Mouse (Mus musculus): Measurements from ENCODE around the gene Enox1.

DNA sequence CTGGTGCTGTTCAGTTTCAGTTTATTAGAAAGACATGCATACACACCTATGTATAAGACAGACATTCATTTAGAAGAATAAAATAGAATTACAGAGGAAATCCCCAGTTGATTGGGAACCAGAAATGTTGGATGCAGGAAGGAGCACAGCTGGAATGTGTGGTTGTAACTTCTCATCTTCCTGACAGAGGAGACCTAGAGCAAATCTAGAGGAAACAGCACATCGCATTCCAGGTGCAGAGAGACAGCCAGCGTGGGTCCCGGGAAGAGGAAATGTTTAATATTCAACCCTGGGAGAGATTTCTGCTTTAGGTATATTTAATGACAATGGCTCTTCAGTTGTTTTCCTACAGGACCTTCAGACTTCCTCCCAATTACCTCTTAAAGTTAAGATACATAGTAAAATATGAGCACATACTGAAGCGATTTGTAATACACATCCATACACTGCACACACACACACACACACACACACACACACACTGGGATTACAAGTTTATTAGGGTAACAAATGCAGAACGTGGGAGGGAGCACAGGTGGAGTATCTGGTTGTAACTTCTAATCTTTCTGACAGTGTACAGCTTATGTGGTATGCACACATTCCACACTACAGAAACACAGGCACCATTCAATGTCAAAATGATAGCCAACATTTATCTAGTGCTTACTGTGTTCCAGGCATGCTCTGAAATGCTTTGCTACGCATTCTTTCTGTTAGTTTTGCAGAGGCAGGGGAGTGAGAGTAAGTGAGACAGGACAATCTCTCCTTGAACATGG lies 405.4 kb downstream of the Enox1 start:
- TF ChIP-seq CTCF (conservative IDR thresholded peaks at IDR 0.05; ENCODE audit: low read length) (no peak), NANOG (IDR thresholded peaks at IDR 0.05; ENCODE audit: borderline replicate concordance, low read length) (no peak), POU5F1 (IDR thresholded peaks at IDR 0.05; ENCODE audit: borderline replicate concordance, low read length) (no peak)
